Mouse (Mus musculus): ENCODE results near the gene Ebf1. TPM values are rescaled to one million over a fixed set of nuclear protein-coding genes. Genes with fewer than 3 reads are reported as not detected.

Gene Ebf1
- polyA plus RNA-seq, 1 experiment from 2014 or later, result 10.0 TPM

GRCm38 (mm10) chr11:44841127-44842056, 224.3 kb downstream of the Ebf1 start:
- no peaks in the 10 kb centered on the region for H3K27me3 ChIP-seq (replicated peaks; ENCODE audit: control insufficient read depth, insufficient read depth, low read length)
- ATAC-seq (replicated peaks; ENCODE audit: low FRiP score, low TSS enrichment, low read depth), result no peak
- no peaks in the 10 kb centered on the region for H3K9me3 ChIP-seq (ENCODE audit: control insufficient read depth, low read length)
- no peak overlapping the region for H3K4me3 ChIP-seq (ENCODE audit: low read depth, low read length)
- 50% methylated on average over 14 of the region's 14 CpGs for WGBS
- no peak for DNase-seq (ENCODE audit: low spot score)
- H3K36me3 ChIP-seq (ENCODE audit: control insufficient read depth, insufficient read depth, low read length), result no peaks in the 10 kb centered on the region
- H3K9ac ChIP-seq (ENCODE audit: low read length), result no peak overlapping the region
- H3K27ac ChIP-seq (ENCODE audit: low read depth), result no peak overlapping the region
- no peak overlapping the region for H3K4me2 ChIP-seq (ENCODE audit: low read length)
- no peaks in the 10 kb centered on the region for H3K4me1 ChIP-seq (replicated peaks; ENCODE audit: control insufficient read depth, insufficient read depth, low read length)

- H3K27ac ChIP-seq (ENCODE audit: low read depth), result no peak overlapping the region
- no peak for DNase-seq (ENCODE audit: low spot score)
- no peaks in the 10 kb centered on the region for H3K9me3 ChIP-seq (ENCODE audit: control insufficient read depth, low read length)
- H3K4me1 ChIP-seq (replicated peaks; ENCODE audit: control insufficient read depth, insufficient read depth, low read length), result no peaks in the 10 kb centered on the region
- ATAC-seq (replicated peaks; ENCODE audit: low FRiP score, low TSS enrichment, low read depth), result no peak
- H3K27me3 ChIP-seq (replicated peaks; ENCODE audit: control insufficient read depth, insufficient read depth, low read length), result no peaks in the 10 kb centered on the region; the same call in 1 of the 2 replicates
- no peaks in the 10 kb centered on the region for H3K36me3 ChIP-seq (ENCODE audit: control insufficient read depth, insufficient read depth, low read length)
- no peak overlapping the region for H3K9ac ChIP-seq (ENCODE audit: low read length)
- WGBS, result 80% methylated on average over 3 of the region's 3 CpGs
- no peak overlapping the region for H3K4me3 ChIP-seq (ENCODE audit: low read depth, low read length)
- H3K4me2 ChIP-seq (ENCODE audit: low read length), result no peak overlapping the region
Measured at GRCm38 (mm10) chr11:44851874-44852273, 234.8 kb downstream of the Ebf1 start.

GRCm38 (mm10) chr11:44852921-44853320, 235.8 kb downstream of the Ebf1 start:
- 90% methylated on average over 10 of the region's 10 CpGs for WGBS
- H3K4me2 ChIP-seq (ENCODE audit: low read length), result no peak overlapping the region
- H3K4me1 ChIP-seq (replicated peaks; ENCODE audit: control insufficient read depth, insufficient read depth, low read length), result no peaks in the 10 kb centered on the region
- H3K4me3 ChIP-seq (ENCODE audit: low read depth, low read length), result no peak overlapping the region
- H3K27me3 ChIP-seq (replicated peaks; ENCODE audit: control insufficient read depth, insufficient read depth, low read length), result no peaks in the 10 kb centered on the region; the same call in 1 of the 2 replicates
- ATAC-seq (replicated peaks; ENCODE audit: low FRiP score, low TSS enrichment, low read depth) (no peak), DNase-seq (ENCODE audit: low spot score) (no peak)
- no peaks in the 10 kb centered on the region for H3K36me3 ChIP-seq (ENCODE audit: control insufficient read depth, insufficient read depth, low read length)
- no peaks in the 10 kb centered on the region for H3K9me3 ChIP-seq (ENCODE audit: control insufficient read depth, low read length)
- no peak overlapping the region for H3K27ac ChIP-seq (ENCODE audit: low read depth)
- H3K9ac ChIP-seq (ENCODE audit: low read length), result no peak overlapping the region

- Histone ChIP-seq H3K27me3 (replicated peaks; ENCODE audit: control insufficient read depth, insufficient read depth, low read length) (no peaks in the 10 kb centered on the region), H3K36me3 (ENCODE audit: control insufficient read depth, insufficient read depth, low read length) (no peaks in the 10 kb centered on the region), H3K4me3 (ENCODE audit: low read depth, low read length) (no peak overlapping the region), H3K9ac (ENCODE audit: low read length) (no peak overlapping the region), H3K4me1 (replicated peaks; ENCODE audit: control insufficient read depth, insufficient read depth, low read length) (no peaks in the 10 kb centered on the region), H3K9me3 (ENCODE audit: control insufficient read depth, low read length) (no peaks in the 10 kb centered on the region), H3K27ac (ENCODE audit: low read depth) (no peak overlapping the region), H3K4me2 (ENCODE audit: low read length) (no peak overlapping the region)
- ATAC-seq (replicated peaks; ENCODE audit: low FRiP score, low TSS enrichment, low read depth), result no peak
- 77% methylated on average over 7 of the region's 7 CpGs for WGBS
- no peak for DNase-seq (ENCODE audit: low spot score)
Measured at GRCm38 (mm10) chr11:44854496-44854895, 237.4 kb downstream of the Ebf1 start.

- H3K9me3 ChIP-seq (ENCODE audit: control insufficient read depth, low read length), result no peaks in the 10 kb centered on the region
- H3K4me2 ChIP-seq (ENCODE audit: low read length), result no peak overlapping the region
- 89% methylated on average over 5 of the region's 5 CpGs for WGBS
- H3K27me3 ChIP-seq (replicated peaks; ENCODE audit: control insufficient read depth, insufficient read depth, low read length), result no peaks in the 10 kb centered on the region
- H3K9ac ChIP-seq (ENCODE audit: low read length), result no peak overlapping the region
- no peak overlapping the region for H3K27ac ChIP-seq (ENCODE audit: low read depth)
- H3K4me1 ChIP-seq (replicated peaks; ENCODE audit: control insufficient read depth, insufficient read depth, low read length), result no peaks in the 10 kb centered on the region
- H3K36me3 ChIP-seq (ENCODE audit: control insufficient read depth, insufficient read depth, low read length), result no peaks in the 10 kb centered on the region
- no peak overlapping the region for H3K4me3 ChIP-seq (ENCODE audit: low read depth, low read length)
- DNase-seq (ENCODE audit: low spot score), result no peak
- ATAC-seq (replicated peaks; ENCODE audit: low FRiP score, low TSS enrichment, low read depth), result no peak
Measured at GRCm38 (mm10) chr11:44861108-44861507, 244.0 kb downstream of the Ebf1 start.

- no peak overlapping the region for H3K4me2 ChIP-seq (ENCODE audit: low read length)
- DNase-seq (ENCODE audit: low spot score) (no peak), ATAC-seq (replicated peaks; ENCODE audit: low FRiP score, low TSS enrichment, low read depth) (no peak)
- WGBS, result 66% methylated on average over 8 of the region's 8 CpGs
- no peaks in the 10 kb centered on the region for H3K27me3 ChIP-seq (replicated peaks; ENCODE audit: control insufficient read depth, insufficient read depth, low read length)
- no peak overlapping the region for H3K27ac ChIP-seq (ENCODE audit: low read depth)
- H3K36me3 ChIP-seq (ENCODE audit: control insufficient read depth, insufficient read depth, low read length), result no peaks in the 10 kb centered on the region
- H3K4me3 ChIP-seq (ENCODE audit: low read depth, low read length), result no peak overlapping the region
- no peaks in the 10 kb centered on the region for H3K9me3 ChIP-seq (ENCODE audit: control insufficient read depth, low read length)
- H3K4me1 ChIP-seq (replicated peaks; ENCODE audit: control insufficient read depth, insufficient read depth, low read length), result no peaks in the 10 kb centered on the region
- no peak overlapping the region for H3K9ac ChIP-seq (ENCODE audit: low read length)
Measured at GRCm38 (mm10) chr11:44863910-44864309, 246.8 kb downstream of the Ebf1 start.

- no peak overlapping the region for H3K4me3 ChIP-seq (ENCODE audit: low read depth, low read length)
- no peak for DNase-seq (ENCODE audit: low spot score)
- 72% methylated on average over 14 of the region's 14 CpGs for WGBS
- H3K9me3 ChIP-seq (ENCODE audit: control insufficient read depth, low read length), result no peaks in the 10 kb centered on the region
- H3K9ac ChIP-seq (ENCODE audit: low read length), result no peak overlapping the region
- H3K36me3 ChIP-seq (ENCODE audit: control insufficient read depth, insufficient read depth, low read length), result no peaks in the 10 kb centered on the region
- no peaks in the 10 kb centered on the region for H3K4me1 ChIP-seq (replicated peaks; ENCODE audit: control insufficient read depth, insufficient read depth, low read length)
- H3K27me3 ChIP-seq (replicated peaks; ENCODE audit: control insufficient read depth, insufficient read depth, low read length), result 0 out of 2 replicates have a peak, but pooled peaks cover 2% of the 10 kb centered on the region
- H3K4me2 ChIP-seq (ENCODE audit: low read length), result no peak overlapping the region
- no peak overlapping the region for H3K27ac ChIP-seq (ENCODE audit: low read depth)
- no peak for ATAC-seq (replicated peaks; ENCODE audit: low FRiP score, low TSS enrichment, low read depth)
Measured at GRCm38 (mm10) chr11:44866476-44867149, 249.5 kb downstream of the Ebf1 start.

- H3K9me3 ChIP-seq (ENCODE audit: control insufficient read depth, low read length), result no peaks in the 10 kb centered on the region
- 0 out of 2 replicates have a peak, but pooled peaks cover 2% of the 10 kb centered on the region for H3K27me3 ChIP-seq (replicated peaks; ENCODE audit: control insufficient read depth, insufficient read depth, low read length)
- H3K27ac ChIP-seq (ENCODE audit: low read depth), result no peak overlapping the region
- H3K9ac ChIP-seq (ENCODE audit: low read length), result no peak overlapping the region
- no peaks in the 10 kb centered on the region for H3K4me1 ChIP-seq (replicated peaks; ENCODE audit: control insufficient read depth, insufficient read depth, low read length)
- DNase-seq (ENCODE audit: low spot score), result no peak
- no peak for ATAC-seq (replicated peaks; ENCODE audit: low FRiP score, low TSS enrichment, low read depth)
- no peak overlapping the region for H3K4me3 ChIP-seq (ENCODE audit: low read depth, low read length)
- no peak overlapping the region for H3K4me2 ChIP-seq (ENCODE audit: low read length)
- 66% methylated on average over 4 of the region's 4 CpGs for WGBS
- H3K36me3 ChIP-seq (ENCODE audit: control insufficient read depth, insufficient read depth, low read length), result no peaks in the 10 kb centered on the region
Measured at GRCm38 (mm10) chr11:44867433-44867832, 250.3 kb downstream of the Ebf1 start.
